Mouse (Mus musculus) cerebellum, adult 2 months (tissue): ENCODE results near the gene Arid3b.

Experiments used
- CTCF ChIP-seq: fragments of 200-500 bp; IDR thresholded peaks from 2 replicates; pipeline ENCODE4 v1.5.1; 2011; ENCODE audit warnings: low read depth, mild to moderate bottlenecking, control low read depth, low read length, moderate library complexity, borderline replicate concordance; ENCODE audit not compliant: insufficient read depth
- POLR2A ChIP-seq: fragments of 200-500 bp; IDR thresholded peaks from 2 replicates; pipeline ENCODE4 v1.6.1; 2011; ENCODE audit warnings: low read length, control low read depth, borderline replicate concordance; ENCODE audit not compliant: insufficient read depth

DNA sequence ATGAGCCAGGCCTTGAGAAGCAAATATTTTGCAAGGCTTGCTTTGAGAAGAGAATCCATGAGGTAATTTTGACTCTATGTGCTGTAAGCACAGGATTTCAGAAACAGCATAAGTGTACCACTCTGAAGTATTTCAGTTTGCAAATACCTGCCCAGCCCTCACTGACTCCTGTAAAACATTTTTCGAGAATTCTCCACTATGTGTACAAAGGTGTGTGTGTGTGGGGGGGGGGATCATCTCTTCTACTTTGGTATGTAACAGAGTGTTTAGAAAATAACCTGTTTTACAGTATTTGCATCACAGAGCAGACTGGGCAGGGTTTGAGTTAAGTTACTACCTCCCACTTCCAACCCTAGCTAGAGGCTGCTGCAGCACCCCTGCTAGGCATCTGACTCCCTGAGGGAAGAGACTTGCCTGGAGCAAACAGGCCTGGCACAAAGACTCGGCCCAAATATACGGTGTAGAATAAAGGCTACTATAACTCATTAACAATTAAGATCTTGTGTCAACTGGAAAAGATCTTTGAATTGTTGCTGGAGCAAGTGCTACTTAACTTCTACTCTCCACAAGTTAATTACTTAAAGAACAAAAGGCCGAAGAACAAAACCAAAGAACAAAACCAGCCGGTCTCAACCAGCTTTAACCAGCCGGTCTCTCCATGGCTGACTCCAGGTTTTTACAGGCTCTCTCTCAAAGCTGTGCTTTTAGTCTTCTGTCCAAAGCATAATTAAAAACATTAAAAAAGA is 6.6 kb downstream of the Arid3b start:
- no peak for TF ChIP-seq CTCF
- no peak for TF ChIP-seq POLR2A
